Mouse (Mus musculus) spleen, adult 2 months (tissue): Measurements from ENCODE around the gene Bend7.

Experiments used
- CTCF ChIP-seq: fragments of 200-500 bp; IDR thresholded peaks from 2 replicates; pipeline ENCODE4 v1.5.1; 2011; ENCODE audit warnings: mild to moderate bottlenecking, inconsistent platforms; ENCODE audit not compliant: insufficient read depth, insufficient read length, insufficient replicate concordance; ENCODE audit errors: extremely low read depth
- POLR2A ChIP-seq: fragments of 200-500 bp; IDR thresholded peaks from 2 replicates; pipeline ENCODE4 v1.6.1; 2011; ENCODE audit warnings: low read depth, low read length, inconsistent platforms

- TF ChIP-seq POLR2A (no peak), CTCF (no peak)
Observed at GRCm38 (mm10) chr2:4849449-4849848, 131.8 kb downstream of the Bend7 start.
